Comparison of ENCODE assay signal across 18 mouse cellular contexts in the genomic region with DNA sequence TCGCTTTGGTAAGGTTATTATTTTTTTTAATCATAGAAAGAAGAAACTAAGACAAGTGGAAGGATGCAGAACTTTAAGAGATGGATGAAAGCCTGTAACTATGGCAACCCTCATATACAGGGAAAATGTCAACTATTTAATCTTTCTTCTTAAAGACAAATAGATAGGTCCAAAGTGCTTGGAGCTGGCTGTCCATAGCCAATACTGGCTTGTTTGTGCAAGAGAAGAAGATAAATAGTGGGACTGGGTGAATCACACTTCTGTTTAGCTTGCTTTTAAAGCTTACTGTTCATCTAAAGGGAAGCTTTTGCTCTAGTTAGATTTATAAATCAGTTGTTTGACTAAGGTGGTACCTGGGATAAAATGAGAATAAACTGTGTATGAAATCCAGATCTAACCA.
DNase-seq lines count a peak whose midpoint lies in the region; ATAC-seq and TF ChIP-seq lines count a peak whose summit lies in the region.
"Had no signal": no experiment of that assay in that cellular context is flagged by ENCODE, and none has a peak within 500 bp of the region (broad histone marks: within the 10 kb centered on the region; RNA-seq: fewer than 3 reads in every experiment).

No protein-coding gene starts in this region.

- H3K9ac ChIP-seq in liver, embryonic 16.5 days (ENCODE audit: low read depth, low read length): no peak overlapping the region
- H3K9ac ChIP-seq in stomach, embryonic 15.5 days: no peak overlapping the region
- no peak overlapping the region for H3K9ac ChIP-seq in stomach, embryonic 16.5 days (ENCODE audit: low read length)
- H3K9ac ChIP-seq: embryonic facial prominence, embryonic 12.5 days had no signal

- peak overlapping the region; percentile 71; the same call in 1 of the 2 replicates for H3K27ac ChIP-seq in layer of hippocampus, adult 2 months
- no peak overlapping the region for H3K27ac ChIP-seq in liver, embryonic 16.5 days (ENCODE audit: low read length)
- H3K27ac ChIP-seq in stomach, embryonic 15.5 days: no peak overlapping the region
- no peak overlapping the region for H3K27ac ChIP-seq in stomach, embryonic 16.5 days (ENCODE audit: low read length)
- H3K27ac ChIP-seq: embryonic facial prominence, embryonic 10.5 days; embryonic facial prominence, embryonic 12.5 days had no signal

- DNase-seq in layer of hippocampus, adult 2 months (ENCODE audit: low spot score in 2 of 2): no peak
- no peak for DNase-seq in layer of hippocampus, postnatal 10 days (ENCODE audit: low spot score in 2 of 2)
- no peak for DNase-seq in liver
- no peak for DNase-seq in gastrocnemius, adult 8-10 months (ENCODE audit: low spot score in 2 of 2)
- no peak for DNase-seq in embryo, embryonic 10.5 days (ENCODE audit: low spot score)
- DNase-seq: adrenal gland, adult 2 months; adrenal gland, postnatal 10 days; adrenal gland, postnatal 25 days; cerebellum, adult 11 months; cerebellum, adult 18-20 months; cerebellum, adult 8-10 months; cerebellum, adult 9-11 months; cerebellum, postnatal 36 days had no signal

- no peaks in the 10 kb centered on the region for H3K36me3 ChIP-seq in liver, embryonic 16.5 days (ENCODE audit: control insufficient read depth, insufficient read depth)
- no peaks in the 10 kb centered on the region for H3K36me3 ChIP-seq in stomach, embryonic 15.5 days
- no peaks in the 10 kb centered on the region for H3K36me3 ChIP-seq in stomach, embryonic 16.5 days (ENCODE audit: control insufficient read depth, insufficient read depth, low read length)
- H3K36me3 ChIP-seq: embryonic facial prominence, embryonic 10.5 days; embryonic facial prominence, embryonic 12.5 days had no signal

- H3K27me3 ChIP-seq in liver, embryonic 16.5 days (ENCODE audit: control insufficient read depth, insufficient read depth, low read depth, low read length): no peaks in the 10 kb centered on the region
- H3K27me3 ChIP-seq in stomach, embryonic 15.5 days (replicated peaks): no peaks in the 10 kb centered on the region
- H3K27me3 ChIP-seq in stomach, embryonic 16.5 days (ENCODE audit: control insufficient read depth, insufficient read depth, low read length): no peaks in the 10 kb centered on the region
- H3K27me3 ChIP-seq: embryonic facial prominence, embryonic 12.5 days had no signal

- peak; percentile 50; the same call in 1 of the 2 replicates for ATAC-seq in liver, embryonic 16.5 days (ENCODE audit: low read depth)
- ATAC-seq in stomach, embryonic 15.5 days (ENCODE audit: insufficient read depth, low FRiP score, low read depth): peak; percentile 58; the same call in 1 of the 2 replicates
- peak; percentile 47; the same call in 1 of the 2 replicates for ATAC-seq in stomach, embryonic 16.5 days (ENCODE audit: insufficient read depth, low FRiP score)

- TF ChIP-seq CTCF in layer of hippocampus, adult 2 months (conservative IDR thresholded peaks at IDR 0.05): no peak

- WGBS in liver, embryonic 16.5 days (ENCODE audit: insufficient replicate concordance): 40% methylated on average over 1 of the region's 1 CpGs
- WGBS in stomach, embryonic 15.5 days: 54% methylated on average over 1 of the region's 1 CpGs
- WGBS in stomach, embryonic 16.5 days: 71% methylated on average over 1 of the region's 1 CpGs

- no peak overlapping the region for H3K4me3 ChIP-seq in layer of hippocampus, adult 2 months
- no peak overlapping the region for H3K4me3 ChIP-seq in liver, embryonic 16.5 days (ENCODE audit: low read depth, low read length)
- H3K4me3 ChIP-seq in stomach, embryonic 15.5 days (replicated peaks): no peak overlapping the region
- H3K4me3 ChIP-seq in stomach, embryonic 16.5 days (replicated peaks; ENCODE audit: low read length): no peak overlapping the region
- H3K4me3 ChIP-seq: embryonic facial prominence, embryonic 10.5 days; embryonic facial prominence, embryonic 12.5 days had no signal

- H3K9me3 ChIP-seq in liver, embryonic 16.5 days (replicated peaks; ENCODE audit: control insufficient read depth, low read length): no peaks in the 10 kb centered on the region
- H3K9me3 ChIP-seq in stomach, embryonic 15.5 days: no peaks in the 10 kb centered on the region
- H3K9me3 ChIP-seq in stomach, embryonic 16.5 days (replicated peaks; ENCODE audit: control insufficient read depth, low read length): no peaks in the 10 kb centered on the region
- H3K9me3 ChIP-seq: embryonic facial prominence, embryonic 10.5 days; embryonic facial prominence, embryonic 12.5 days had no signal

- no peak overlapping the region for H3K4me2 ChIP-seq in liver, embryonic 16.5 days (ENCODE audit: low read depth, low read length)
- no peak overlapping the region for H3K4me2 ChIP-seq in stomach, embryonic 15.5 days
- H3K4me2 ChIP-seq in stomach, embryonic 16.5 days (ENCODE audit: low read depth, low read length): no peak overlapping the region
- H3K4me2 ChIP-seq: embryonic facial prominence, embryonic 12.5 days had no signal

- H3K4me1 ChIP-seq in liver, embryonic 16.5 days (ENCODE audit: control insufficient read depth, low read depth, low read length): no peaks in the 10 kb centered on the region; the same call in 1 of the 2 replicates
- no peaks in the 10 kb centered on the region; the same call in 1 of the 2 replicates for H3K4me1 ChIP-seq in stomach, embryonic 15.5 days
- peaks cover 14% of the 10 kb centered on the region for H3K4me1 ChIP-seq in stomach, embryonic 16.5 days (ENCODE audit: control insufficient read depth, insufficient read depth, low read length)
